Mouse (Mus musculus): ENCODE measurements around the gene Zfp524.

Gene Zfp524

DNA sequence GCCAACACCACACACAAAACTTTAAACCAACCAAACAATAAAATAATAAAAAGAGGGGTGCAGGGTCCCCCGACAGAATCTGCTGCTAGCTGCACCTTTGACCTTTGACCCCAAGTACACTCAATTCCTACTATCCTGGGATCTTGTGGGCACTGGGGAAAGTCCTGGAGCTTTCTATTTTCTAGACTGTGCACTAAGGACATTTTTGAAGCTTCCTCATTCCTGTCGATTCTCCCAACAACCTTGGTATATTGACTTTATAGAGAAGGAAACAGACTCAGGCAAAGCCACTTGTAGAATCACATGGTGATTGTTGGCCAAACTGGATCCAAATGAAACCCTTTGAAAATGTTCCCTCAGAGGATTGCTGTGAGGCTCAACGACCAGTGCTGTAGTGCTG is 1.8 kb downstream of the Zfp524 start:
- no peak for DNase-seq (ENCODE audit: low spot score in 2 of 2)

DNA sequence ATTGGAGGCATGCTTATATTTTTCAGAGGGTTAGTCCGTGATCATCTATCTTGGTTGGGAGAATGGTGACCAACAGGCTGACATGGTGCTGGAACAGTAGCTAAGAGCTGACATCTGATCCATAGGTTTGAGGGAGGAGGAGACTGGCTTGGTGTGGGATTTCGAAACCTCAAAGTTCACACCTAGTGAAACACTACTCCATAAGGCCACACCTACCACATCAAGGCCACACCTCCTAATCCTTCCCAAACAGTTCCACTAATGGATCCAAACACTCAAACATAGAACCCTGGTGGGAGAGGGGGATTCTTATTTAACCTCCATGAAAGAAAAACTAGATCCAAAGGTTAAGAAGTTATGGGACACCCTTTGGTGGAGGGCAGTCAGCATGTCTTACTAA is 2.7 kb downstream of the Zfp524 start:
- DNase-seq (ENCODE audit: low spot score in 2 of 2): no peak

DNA sequence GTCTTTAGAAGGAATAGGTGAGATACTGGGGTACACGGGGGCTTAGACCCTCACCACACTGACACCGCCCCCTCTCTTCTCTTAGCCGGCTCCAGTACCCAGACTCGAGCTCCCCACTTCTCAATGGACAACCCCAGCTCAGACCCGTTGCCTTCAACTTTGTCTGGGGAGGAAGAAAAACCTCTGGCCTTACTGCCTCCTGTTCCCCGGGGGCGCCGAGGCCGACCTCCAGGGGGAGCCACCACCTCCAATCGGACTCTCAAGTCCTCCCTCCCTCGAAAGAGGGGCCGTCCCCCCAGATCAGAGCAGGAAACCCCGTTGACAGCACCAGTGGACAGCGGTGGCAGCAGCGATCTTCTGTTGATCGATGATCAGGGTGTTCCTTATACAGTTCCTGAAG is 3.1 kb downstream of the Zfp524 start:
- DNase-seq (ENCODE audit: low spot score in 2 of 2): peak; percentile 38 to 46

DNA sequence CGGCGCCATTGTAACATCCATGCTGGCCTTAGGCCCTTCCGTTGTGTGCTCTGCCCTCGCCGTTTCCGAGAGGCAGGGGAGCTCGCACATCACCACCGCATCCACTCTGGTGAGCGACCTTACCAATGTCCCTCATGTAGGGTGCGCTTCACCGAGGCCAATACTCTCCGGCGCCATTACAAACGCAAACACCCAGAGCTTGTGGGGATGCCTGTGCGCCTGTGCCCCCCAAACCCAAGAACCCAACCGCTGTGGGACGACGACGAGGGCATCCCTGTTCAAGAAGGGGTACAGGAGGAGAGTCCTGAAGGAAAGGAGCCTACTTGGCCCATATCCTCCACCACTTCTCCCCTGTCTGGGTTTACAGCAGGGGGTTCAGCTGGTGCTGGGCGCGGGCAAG is 3.7 kb downstream of the Zfp524 start:
- no peak for DNase-seq (ENCODE audit: low spot score in 2 of 2)

DNA sequence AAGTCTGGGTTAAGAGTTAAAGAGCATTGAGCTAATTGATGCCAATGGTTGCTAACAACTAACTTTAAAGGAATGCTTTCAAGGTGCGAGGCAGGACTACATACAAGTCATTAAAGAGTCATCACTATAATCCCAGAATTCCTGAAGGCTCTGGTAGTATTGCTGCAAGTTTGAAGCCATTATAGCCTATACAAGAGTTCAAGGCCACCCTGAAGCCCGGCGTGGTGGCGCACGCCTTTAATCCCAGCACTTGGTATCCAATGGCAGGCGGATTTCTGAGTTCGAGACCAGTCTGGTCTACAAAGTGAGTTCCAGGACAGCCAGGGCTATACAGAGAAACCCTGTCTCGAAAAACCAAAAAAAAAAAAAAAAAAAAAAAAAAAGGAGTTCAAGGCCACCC is 5.4 kb downstream of the Zfp524 start:
- DNase-seq (ENCODE audit: low spot score in 2 of 2): peak in 1 of 2 experiments; percentile 35

DNA sequence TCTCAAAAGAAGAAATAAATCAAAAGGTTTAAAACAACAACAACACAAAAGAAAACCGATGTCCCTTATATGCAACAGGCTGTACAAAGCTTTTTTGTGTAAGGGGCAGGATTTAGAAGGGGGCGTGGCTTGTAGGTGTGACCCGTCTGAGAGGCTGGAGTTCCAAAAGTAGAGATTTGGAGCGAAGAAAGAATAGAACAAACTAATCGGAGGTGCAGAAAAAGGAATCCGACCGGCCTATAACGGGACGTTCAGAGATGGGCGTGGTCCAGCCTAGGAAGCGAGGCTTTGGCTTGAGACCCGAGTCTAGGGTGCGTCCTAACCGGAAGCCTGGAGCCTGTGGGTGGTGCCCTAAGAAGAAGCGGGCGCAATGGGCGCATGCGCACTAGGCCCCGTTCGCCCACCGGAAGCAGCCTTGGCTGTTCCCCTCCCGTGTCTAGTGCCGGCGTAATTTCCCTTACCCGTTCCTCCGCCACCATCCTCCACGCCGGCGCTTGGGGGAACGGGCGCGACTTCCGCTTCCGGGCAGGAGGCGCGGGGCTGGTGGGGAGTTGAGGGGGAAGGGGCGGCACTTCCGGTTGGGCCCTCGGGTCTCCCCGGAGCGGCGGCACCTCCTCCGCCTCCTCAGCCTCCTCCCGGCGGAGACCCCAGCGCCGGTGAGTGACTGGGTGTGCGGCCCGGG is 5.9 kb downstream of the Zfp524 start, which contains the start of the genes Zfp865 and Ccdc106:
Gene Zfp865 (plus strand): TSS at position 377 of the 682 bp plus-strand sequence.
Gene Ccdc106 (plus strand): TSS at position 554 of the 682 bp plus-strand sequence.
- peak; percentile 99 to 100 for DNase-seq (ENCODE audit: low spot score in 2 of 2)

DNA sequence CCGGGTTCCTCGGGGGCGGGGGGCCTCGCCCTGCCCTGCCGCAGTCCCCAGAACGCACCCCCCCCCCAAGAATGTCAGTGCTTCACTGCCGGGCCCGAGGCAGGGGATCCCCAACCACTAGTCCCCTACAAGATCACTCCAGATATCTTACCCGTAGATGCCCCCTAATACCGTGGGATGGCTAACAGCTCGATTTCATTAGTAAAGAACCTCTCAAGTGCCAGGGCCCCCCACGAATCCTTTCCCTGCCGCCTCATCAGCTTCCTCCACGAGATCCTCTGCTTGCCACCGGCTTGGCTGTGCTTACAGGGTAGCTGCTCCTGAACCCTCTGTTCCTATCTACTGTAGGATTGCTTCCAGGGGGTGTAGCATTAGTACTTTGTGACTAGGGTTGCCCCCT is 6.5 kb downstream of the Zfp524 start:
- DNase-seq (ENCODE audit: low spot score in 2 of 2): no peak

DNA sequence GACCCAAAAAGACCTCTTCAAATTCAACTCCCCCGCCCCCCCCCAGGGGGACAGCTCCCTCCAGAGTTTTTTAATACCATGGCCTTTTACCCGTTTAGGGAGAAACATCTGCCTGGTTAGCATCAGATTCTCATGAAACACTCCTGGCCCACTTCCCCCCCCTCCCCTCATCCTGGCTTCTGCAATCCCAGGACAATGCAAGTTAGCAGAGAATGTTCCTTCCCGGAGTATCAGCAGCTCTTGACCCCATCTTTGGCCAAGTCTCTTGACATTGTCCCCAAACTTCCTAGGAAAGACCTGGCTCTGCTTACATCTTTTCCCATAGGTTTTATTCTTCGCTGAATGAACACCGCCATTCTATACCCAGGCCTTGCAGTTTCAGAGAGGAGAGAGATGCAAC is 7.0 kb downstream of the Zfp524 start:
- DNase-seq (ENCODE audit: low spot score in 2 of 2): no peak

DNA sequence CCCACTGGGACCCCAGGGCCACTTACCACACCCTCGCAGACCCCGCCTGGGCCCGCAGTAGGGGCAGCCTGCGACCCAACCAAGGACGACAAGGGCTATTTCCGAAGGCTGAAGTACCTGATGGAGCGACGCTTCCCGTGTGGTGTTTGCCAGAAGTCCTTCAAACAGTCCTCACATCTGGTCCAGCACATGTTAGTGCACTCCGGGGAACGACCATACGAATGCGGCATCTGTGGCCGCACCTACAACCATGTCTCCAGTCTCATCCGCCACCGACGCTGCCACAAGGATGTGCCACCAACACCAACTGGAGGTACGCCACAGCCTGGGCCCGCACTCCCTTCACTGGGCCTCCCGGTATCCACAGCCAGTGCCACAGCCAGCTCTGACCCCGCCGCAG is 15.3 kb downstream of the Zfp524 start:
- no peak for DNase-seq (ENCODE audit: low spot score in 2 of 2)

DNA sequence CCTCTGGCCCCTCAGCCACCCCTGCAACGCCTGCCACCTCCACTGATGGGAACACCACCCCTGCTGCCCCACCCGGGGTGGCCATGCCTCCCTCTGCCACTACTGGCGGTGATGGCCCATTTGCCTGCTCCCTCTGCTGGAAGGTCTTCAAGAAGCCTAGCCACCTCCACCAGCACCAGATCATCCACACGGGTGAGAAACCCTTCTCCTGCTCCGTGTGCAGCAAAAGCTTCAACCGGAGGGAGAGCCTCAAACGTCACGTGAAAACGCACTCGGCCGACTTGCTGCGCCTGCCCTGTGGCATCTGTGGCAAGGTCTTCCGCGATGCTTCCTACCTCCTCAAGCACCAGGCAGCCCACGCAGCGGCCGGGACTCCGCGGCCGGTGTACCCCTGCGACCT is 15.7 kb downstream of the Zfp524 start:
- no peak for DNase-seq (ENCODE audit: low spot score in 2 of 2)

DNA sequence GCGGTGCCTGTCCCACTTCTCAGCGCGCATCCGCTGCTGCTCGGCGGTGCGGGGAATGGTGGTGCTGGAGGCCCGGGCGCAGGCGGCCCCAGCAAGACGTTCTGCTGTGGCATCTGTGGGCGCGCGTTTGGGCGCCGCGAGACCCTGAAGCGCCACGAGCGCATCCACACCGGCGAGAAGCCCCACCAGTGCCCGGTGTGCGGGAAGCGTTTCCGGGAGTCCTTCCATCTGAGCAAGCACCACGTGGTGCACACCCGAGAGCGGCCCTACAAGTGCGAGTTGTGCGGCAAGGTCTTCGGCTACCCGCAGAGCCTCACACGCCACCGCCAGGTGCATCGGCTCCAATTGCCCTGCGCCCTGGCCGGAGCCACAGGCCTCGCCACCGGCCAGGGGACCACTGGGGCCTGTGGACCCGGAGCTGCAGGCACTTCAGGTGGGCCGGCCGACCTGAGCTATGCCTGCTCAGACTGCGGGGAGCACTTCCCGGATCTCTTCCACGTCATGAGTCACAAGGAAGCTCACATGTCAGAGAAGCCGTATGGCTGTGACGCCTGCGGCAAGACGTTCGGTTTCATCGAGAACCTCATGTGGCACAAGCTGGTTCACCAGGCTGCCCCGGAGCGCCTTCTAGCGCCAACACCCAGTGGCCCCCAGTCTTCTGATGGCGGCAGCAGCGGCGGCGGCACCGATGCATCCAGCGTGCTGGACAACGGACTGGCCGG is 16.5 kb downstream of the Zfp524 start:
- DNase-seq (ENCODE audit: low spot score in 2 of 2): no peak

DNA sequence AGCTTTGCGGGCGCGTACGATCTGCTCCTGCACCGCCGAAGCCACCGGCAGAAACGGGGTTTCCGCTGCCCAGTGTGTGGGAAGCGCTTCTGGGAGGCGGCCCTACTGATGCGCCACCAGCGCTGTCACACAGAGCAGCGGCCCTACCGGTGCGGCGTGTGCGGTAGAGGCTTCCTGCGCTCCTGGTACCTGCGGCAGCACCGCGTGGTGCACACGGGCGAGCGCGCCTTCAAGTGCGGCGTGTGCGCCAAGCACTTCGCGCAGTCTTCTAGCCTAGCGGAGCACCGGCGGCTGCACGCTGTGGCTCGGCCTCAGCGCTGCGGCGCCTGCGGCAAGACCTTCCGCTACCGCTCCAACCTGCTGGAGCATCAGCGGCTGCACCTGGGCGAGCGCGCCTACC is 17.3 kb downstream of the Zfp524 start:
- no peak for DNase-seq (ENCODE audit: low spot score in 2 of 2)

DNA sequence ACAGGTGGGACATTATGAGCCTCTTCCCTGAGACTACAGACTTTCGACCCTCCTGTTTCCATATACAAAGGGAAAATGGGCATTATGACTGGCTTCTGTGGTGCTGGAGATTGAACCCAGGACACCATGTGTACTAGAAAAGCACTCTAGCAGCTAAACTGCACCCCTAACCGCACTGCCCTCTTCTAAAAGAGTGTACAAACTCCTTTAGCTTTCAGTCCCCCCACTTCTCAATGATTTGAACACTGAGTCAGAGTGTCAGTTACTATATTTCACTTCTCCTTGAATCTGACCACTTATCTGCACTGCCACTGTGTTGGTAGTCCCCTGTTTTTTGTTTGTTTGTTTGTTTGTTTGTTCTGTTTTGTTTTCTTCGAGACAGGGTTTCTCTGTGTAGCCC is 19.6 kb downstream of the Zfp524 start, which contains the start of gene 4632433K11Rik:
Gene 4632433K11Rik (plus strand): TSS at position 301 of the 400 bp plus-strand sequence.
- no peak for DNase-seq (ENCODE audit: low spot score in 2 of 2)

DNA sequence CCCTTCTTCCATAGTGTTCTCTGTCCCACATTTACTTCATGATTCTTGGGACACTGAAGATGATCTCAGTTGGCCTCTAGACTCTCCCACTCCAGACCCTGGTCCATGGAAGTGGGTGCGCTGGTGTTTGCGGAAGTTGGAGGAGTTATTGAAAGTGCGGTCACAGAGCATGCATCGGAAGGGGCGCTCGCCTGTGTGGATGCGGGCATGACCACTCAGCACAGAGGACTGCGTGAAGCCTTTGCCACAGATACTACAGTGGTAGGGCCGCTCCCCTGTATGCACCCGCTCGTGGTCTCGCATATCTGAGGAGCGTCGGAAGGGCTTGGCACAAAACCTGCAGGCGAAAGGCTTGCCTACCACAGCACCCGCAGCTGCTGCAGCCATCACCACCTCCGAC is 21.4 kb downstream of the Zfp524 start:
- DNase-seq (ENCODE audit: low spot score in 2 of 2): no peak

DNA sequence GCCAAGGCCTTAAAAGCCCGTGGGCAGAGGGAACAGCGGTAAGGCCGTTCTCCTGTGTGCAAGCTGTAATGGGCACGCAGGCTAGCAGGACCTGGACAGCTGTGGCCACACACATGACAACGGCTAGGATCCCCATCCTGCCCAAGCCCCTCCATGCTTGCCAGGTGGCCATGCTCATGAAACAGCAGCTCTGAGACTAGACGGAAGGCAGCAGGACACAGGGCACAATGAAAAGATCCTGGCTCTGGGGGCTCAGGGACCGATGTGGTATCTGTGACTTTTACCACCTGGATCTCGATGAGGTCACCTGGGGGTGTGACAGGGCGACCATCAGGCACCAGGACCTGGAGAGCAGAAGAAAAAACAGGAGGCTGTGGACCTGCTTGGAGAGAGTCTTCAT is 21.9 kb downstream of the Zfp524 start:
- DNase-seq (ENCODE audit: low spot score in 2 of 2): no peak

DNA sequence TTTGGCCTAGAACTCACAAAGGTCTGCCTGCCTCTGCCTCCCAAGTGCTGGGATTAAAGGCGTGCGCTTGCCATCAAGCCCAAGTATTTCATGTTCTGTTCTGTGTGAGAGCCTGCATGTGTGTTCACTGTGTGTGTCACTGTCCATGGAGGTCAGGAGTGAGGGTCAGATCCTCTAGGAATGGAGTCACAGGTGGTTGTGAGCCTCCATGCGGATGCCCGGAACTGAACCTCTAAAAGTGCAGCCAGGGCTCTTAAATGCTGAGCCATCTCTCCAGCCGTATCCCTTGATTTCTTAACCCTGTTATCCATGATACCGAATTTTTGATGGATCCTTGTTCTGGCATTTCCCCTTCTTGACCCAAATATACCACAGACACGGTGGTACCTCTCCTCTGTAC is 22.8 kb downstream of the Zfp524 start:
- DNase-seq (ENCODE audit: low spot score in 2 of 2): no peak

DNA sequence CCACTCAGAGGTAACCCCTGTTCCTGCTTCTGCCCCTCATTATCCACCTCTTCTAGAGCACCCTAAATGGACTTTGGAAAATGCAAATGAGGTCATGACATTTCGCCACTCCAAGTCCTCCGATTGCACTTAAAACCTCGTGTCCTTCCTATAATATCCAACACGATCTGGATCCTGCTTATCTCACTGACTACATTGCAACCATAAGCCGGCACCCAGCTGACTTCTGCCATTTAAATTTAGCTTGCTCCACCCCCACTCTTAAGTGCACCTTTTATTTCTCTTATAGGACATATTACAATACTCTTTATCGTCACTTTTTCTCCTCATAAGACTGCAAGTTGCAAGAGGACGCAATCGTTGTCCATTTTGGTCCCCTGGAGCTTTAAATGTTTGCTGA is 23.3 kb downstream of the Zfp524 start:
- no peak for DNase-seq (ENCODE audit: low spot score in 2 of 2)

DNA sequence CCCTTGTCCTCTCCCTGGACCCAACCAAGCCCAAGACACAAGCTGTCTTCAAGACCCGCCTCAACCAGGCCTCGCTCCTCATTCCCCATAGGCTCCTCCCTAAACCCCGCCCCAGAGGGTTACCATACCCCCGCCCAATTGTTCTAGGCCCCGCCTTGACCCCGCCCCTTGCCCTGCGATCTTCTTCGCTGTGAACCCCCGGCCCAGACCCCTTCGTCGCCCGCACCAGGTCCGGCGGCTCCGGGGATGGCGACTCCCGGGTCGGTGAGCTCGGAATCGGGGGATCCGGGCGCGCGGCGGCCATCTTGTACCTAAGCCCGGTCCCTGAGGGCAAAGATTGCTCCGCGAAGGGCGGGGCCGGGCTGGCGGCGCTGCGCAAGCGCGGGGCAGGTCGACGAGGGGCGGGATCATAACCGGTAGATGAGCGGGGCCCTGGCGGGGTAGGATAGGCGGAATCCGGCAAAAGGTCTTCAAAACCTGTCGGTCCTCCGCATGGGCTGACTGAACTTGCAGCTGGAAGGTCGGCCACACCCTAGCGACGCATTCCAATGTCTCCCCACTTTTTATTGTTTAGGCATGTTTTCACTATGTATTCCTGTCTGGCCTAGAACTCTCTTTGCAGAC is 24.0 kb downstream of the Zfp524 start, which contains the start of gene Zfp784:
Gene Zfp784 (minus strand): TSS at position 338 of the 624 bp plus-strand sequence.
- peak; percentile 91 to 92 for DNase-seq (ENCODE audit: low spot score in 2 of 2)

DNA sequence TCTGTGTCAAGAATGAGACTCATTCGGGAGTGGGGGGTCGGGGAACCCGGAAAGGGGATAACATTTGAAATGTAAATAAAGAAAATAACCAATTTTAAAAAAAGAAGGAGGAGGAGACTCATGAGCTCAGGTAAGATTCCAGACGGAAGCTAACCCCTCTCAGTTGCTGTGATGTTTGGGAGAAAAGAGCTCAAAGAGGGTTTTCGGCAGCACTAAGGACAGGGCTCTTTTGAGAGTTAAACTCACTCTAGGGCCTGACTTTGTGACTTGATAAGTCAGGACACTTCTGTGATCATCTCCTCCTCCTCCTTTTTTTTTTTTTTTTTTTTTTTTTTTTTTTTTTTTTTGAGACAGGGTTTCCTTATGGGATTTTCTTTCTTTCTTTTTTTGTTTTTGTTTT is 24.7 kb downstream of the Zfp524 start:
- DNase-seq (ENCODE audit: low spot score in 2 of 2): no peak

DNA sequence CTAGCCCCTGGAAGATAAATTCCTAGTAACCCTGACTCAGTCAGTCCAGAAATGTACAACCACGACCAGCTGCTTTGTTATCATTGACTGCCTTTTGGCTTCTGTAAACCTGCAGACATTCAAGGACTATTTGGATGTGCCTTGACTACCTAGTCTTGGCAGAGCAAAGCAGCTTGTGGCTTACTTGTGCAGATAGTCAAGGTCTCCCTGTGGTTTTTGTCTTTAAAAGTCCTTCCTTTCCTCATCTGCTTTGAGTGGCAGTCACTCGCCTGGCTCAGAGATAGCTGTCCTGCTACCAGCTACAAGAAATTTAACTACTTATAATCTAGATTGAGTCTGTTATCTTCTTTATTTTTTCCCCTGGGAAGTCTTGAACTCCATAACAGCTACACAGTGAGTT is 30.8 kb downstream of the Zfp524 start:
- no peak for DNase-seq (ENCODE audit: low spot score in 2 of 2)

DNA sequence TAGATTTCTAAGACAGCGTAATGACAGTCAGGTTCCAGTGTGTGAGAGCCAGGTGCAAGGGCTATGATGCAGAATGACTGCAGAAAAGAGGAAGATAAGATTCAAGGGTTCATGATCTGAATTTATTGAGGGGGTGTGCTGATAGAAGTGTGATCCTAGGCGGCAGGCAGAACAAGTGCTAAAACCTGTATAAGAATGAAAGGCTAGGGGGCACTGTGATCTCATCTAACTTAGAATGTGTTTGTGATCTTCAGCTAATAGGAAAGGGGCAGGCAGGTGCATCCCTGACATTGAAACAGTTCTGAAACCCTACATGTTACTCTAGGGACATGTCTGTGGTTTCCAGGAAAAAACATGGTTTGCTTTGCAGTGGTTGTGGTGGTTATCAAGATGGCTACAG is 31.9 kb downstream of the Zfp524 start:
- no peak for DNase-seq (ENCODE audit: low spot score in 2 of 2)

DNA sequence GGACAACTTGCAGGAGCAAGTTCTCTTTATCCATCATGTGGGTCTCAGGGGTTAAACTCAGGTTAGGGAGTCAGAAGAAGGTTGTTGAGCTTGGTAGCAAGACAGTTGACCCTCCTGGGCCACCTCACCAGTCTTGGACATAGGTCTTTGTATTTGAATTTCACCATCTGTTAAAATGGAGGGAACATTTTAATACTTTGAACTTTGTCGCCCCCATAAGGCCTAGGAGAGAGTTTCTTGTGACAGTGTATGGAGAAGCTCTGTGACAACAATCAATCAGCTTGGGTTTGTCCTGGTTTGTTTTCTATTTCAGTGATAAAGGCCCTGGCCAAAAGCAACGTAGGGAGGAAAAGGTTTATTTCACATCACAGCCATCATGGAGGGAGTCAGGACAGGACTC is 33.1 kb downstream of the Zfp524 start:
- no peak for DNase-seq (ENCODE audit: low spot score in 2 of 2)
